Mouse (Mus musculus): ENCODE measurements around the gene Pxmp4. TPM values are rescaled to one million over a fixed set of nuclear protein-coding genes. Genes with fewer than 3 reads are reported as not detected.

Pxmp4 gene
- polyA plus RNA-seq (2014; fragmentation: Illumina TruSeq; extraction: RNeasy Lipid Tissue Mini Kit (QIAGEN cat#74804); ENCODE audit: low read depth, low replicate concordance), result 12.5 TPM

GRCm38 (mm10) chr2:154603638-154604153 is at the start of gene Pxmp4:
Pxmp4 (minus strand) TSS chr2:154603708.

GRCm38 (mm10) chr2:154651363-154651762 is 47.9 kb upstream of the Pxmp4 start, which contains the start of gene Chmp4b:
Chmp4b (plus strand) TSS chr2:154651705.

GRCm38 (mm10) chr2:154613118-154614115 is 9.9 kb upstream of the Pxmp4 start, which contains the start of the genes Zfp341 and 4930519P11Rik:
Zfp341 (plus strand) TSS chr2:154613297.
4930519P11Rik (minus strand) TSS chr2:154613437.

GRCm38 (mm10) chr2:154569836-154570286 is 33.6 kb downstream of the Pxmp4 start, which contains the start of gene E2f1:
E2f1 (minus strand) TSS chr2:154569892.

GRCm38 (mm10) chr2:154558264-154559039 is 45.1 kb downstream of the Pxmp4 start, which contains the start of gene Necab3:
Necab3 (minus strand) TSS chr2:154558890.

GRCm38 (mm10) chr2:154551476-154551875 is 52.0 kb downstream of the Pxmp4 start, which contains the start of gene Actl10:
Actl10 (plus strand) TSS chr2:154551776.

GRCm38 (mm10) chr2:154546711-154547110 is 56.8 kb downstream of the Pxmp4 start, which contains the start of gene 1700003F12Rik:
1700003F12Rik (plus strand) TSS chr2:154547085.

Other genes starting within 250 kb of the Pxmp4 start
- 8.8 TPM for gene Cdk5rap1, start 230.7 kb downstream of the Pxmp4 start, polyA plus RNA-seq (2014; fragmentation: Illumina TruSeq; extraction: RNeasy Lipid Tissue Mini Kit (QIAGEN cat#74804); ENCODE audit: low read depth, low replicate concordance)
- gene Snta1, start 195.6 kb downstream of the Pxmp4 start, polyA plus RNA-seq (2014; fragmentation: Illumina TruSeq; extraction: RNeasy Lipid Tissue Mini Kit (QIAGEN cat#74804); ENCODE audit: low read depth, low replicate concordance), result 0.29 TPM
- 27.1 TPM for gene Cbfa2t2, start 167.2 kb downstream of the Pxmp4 start, polyA plus RNA-seq (2014; fragmentation: Illumina TruSeq; extraction: RNeasy Lipid Tissue Mini Kit (QIAGEN cat#74804); ENCODE audit: low read depth, low replicate concordance)
- gene 1700003F12Rik, start 56.6 kb downstream of the Pxmp4 start, polyA plus RNA-seq (2014; fragmentation: Illumina TruSeq; extraction: RNeasy Lipid Tissue Mini Kit (QIAGEN cat#74804); ENCODE audit: low read depth, low replicate concordance), result not detected
- gene Actl10, start 51.9 kb downstream of the Pxmp4 start, polyA plus RNA-seq (2014; fragmentation: Illumina TruSeq; extraction: RNeasy Lipid Tissue Mini Kit (QIAGEN cat#74804); ENCODE audit: low read depth, low replicate concordance), result not detected
- gene Necab3, start 44.8 kb downstream of the Pxmp4 start, polyA plus RNA-seq (2014; fragmentation: Illumina TruSeq; extraction: RNeasy Lipid Tissue Mini Kit (QIAGEN cat#74804); ENCODE audit: low read depth, low replicate concordance), result not detected
- 0.87 TPM for gene E2f1, start 33.8 kb downstream of the Pxmp4 start, polyA plus RNA-seq (2014; fragmentation: Illumina TruSeq; extraction: RNeasy Lipid Tissue Mini Kit (QIAGEN cat#74804); ENCODE audit: low read depth, low replicate concordance)
- not detected for gene Zfp341, start 9.6 kb upstream of the Pxmp4 start, polyA plus RNA-seq (2014; fragmentation: Illumina TruSeq; extraction: RNeasy Lipid Tissue Mini Kit (QIAGEN cat#74804); ENCODE audit: low read depth, low replicate concordance)
- gene 4930519P11Rik, start 9.7 kb upstream of the Pxmp4 start, polyA plus RNA-seq (2014; fragmentation: Illumina TruSeq; extraction: RNeasy Lipid Tissue Mini Kit (QIAGEN cat#74804); ENCODE audit: low read depth, low replicate concordance), result not detected
- 131 TPM for gene Chmp4b, start 48.0 kb upstream of the Pxmp4 start, polyA plus RNA-seq (2014; fragmentation: Illumina TruSeq; extraction: RNeasy Lipid Tissue Mini Kit (QIAGEN cat#74804); ENCODE audit: low read depth, low replicate concordance)
- not detected for gene Gm14214, start 166.3 kb upstream of the Pxmp4 start, polyA plus RNA-seq (2014; fragmentation: Illumina TruSeq; extraction: RNeasy Lipid Tissue Mini Kit (QIAGEN cat#74804); ENCODE audit: low read depth, low replicate concordance)
- gene Raly, start 187.4 kb upstream of the Pxmp4 start, polyA plus RNA-seq (2014; fragmentation: Illumina TruSeq; extraction: RNeasy Lipid Tissue Mini Kit (QIAGEN cat#74804); ENCODE audit: low read depth, low replicate concordance), result 140 TPM
- not detected for gene a, start 187.7 kb upstream of the Pxmp4 start, polyA plus RNA-seq (2014; fragmentation: Illumina TruSeq; extraction: RNeasy Lipid Tissue Mini Kit (QIAGEN cat#74804); ENCODE audit: low read depth, low replicate concordance)